Mouse (Mus musculus): ENCODE measurements around the gene Sde2.

DNA sequence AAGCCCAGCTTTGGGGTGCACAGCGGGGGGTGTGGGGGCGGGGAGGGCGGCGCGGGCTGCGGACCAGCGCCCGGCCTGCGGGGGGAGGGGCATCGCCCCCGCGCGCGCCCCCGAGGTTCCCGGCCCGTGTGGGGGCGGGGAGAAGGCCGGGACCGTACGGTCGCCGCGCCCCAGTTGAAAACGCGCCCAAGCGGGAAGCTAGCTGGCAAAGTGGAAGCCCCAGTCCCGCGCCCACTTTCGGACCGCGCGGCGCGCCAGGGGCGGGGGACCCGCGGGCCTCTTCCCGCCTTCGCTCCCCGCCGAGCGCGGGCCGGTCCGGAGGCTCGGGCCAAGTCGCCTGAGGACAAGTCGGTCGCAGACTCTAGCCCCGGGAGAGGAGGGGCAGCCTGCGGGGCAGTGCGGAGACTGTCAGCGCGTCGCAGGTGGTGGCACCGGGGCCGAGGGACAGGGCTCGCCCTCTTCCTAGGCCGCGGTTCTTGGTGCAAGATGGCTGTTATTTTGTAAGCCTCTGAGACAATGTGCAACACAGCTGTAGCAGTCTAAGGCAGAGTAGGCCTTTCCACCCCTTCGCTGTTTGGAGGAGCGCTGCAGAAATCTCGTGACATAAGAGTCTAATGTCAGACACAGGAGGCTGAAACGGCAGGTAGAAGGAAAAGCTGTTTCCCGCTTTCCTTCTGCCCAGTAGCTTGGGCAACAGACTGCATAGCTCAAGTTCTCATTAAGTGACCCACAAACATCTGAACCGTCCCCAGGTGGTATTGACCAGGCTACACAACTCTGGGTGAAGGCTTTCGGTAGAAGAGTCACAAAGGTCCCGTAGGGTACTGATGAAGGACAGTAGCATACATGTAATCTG lies 36.8 kb upstream of the Sde2 start, which contains the start of gene H3f3a:
- 0 out of 2 replicates have a peak, but pooled peaks have one; percentile 3 for TF ChIP-seq POLR2A (IDR thresholded peaks at IDR 0.05; ENCODE audit: borderline replicate concordance, extremely low read depth, low read depth, low read length)
- TF ChIP-seq CTCF (IDR thresholded peaks at IDR 0.05; ENCODE audit: insufficient read depth, low read length) = no peak
